Mouse (Mus musculus) CH12.LX (cell line): ENCODE measurements around the gene Sptbn2.

Experiments used
- CTCF ChIP-seq, 2 experiments: IDR thresholded peaks in 1 of 2; conservative IDR thresholded peaks in 1 of 2; 2 replicates each; pipeline ENCODE4 v1.5.1; 2011 to 2012; ENCODE audit warnings: low read depth in 2 of 2, low read length in 2 of 2, improper control_type of control experiment in 1 of 2, inconsistent platforms in 1 of 2, mild to moderate bottlenecking in 1 of 2, moderate library complexity in 1 of 2
- ELF1 ChIP-seq: IDR thresholded peaks from 2 replicates; pipeline ENCODE4 v1.6.1; 2014; ENCODE audit warnings: low read depth, mild to moderate bottlenecking, inconsistent platforms, low read length, improper control_type of control experiment
- MEF2A ChIP-seq: IDR thresholded peaks from 2 replicates; pipeline ENCODE4 v1.6.1; 2014; ENCODE audit warnings: low read depth, mild to moderate bottlenecking, inconsistent platforms, low read length, improper control_type of control experiment, borderline replicate concordance
- POLR2A ChIP-seq: IDR thresholded peaks from 2 replicates; pipeline ENCODE4 v1.6.1; 2011; ENCODE audit warnings: low read depth, mild to moderate bottlenecking, improper control_type of control experiment, low read length
- UBTF ChIP-seq: IDR thresholded peaks from 2 replicates; pipeline ENCODE4 v1.6.1; 2012; ENCODE audit warnings: low read depth, mild to moderate bottlenecking, inconsistent platforms, low read length, improper control_type of control experiment, moderate library complexity
- USF1 ChIP-seq: IDR thresholded peaks from 2 replicates; pipeline ENCODE4 v1.6.1; 2014; ENCODE audit warnings: low read depth, mild to moderate bottlenecking, inconsistent platforms, low read length, improper control_type of control experiment
- ZC3H11A ChIP-seq: IDR thresholded peaks from 2 replicates; pipeline ENCODE4 v1.6.1; 2012; ENCODE audit warnings: low read depth, mild to moderate bottlenecking, inconsistent platforms, low read length, improper control_type of control experiment
- ZKSCAN1 ChIP-seq: IDR thresholded peaks from 2 replicates; pipeline ENCODE4 v1.6.1; 2012; ENCODE audit warnings: low read depth, inconsistent platforms, low read length, improper control_type of control experiment, borderline replicate concordance
- ZMIZ1 ChIP-seq: IDR thresholded peaks from 2 replicates; pipeline ENCODE4 v1.6.1; 2012; ENCODE audit warnings: low read depth, mild to moderate bottlenecking, inconsistent platforms, low read length, improper control_type of control experiment

DNA sequence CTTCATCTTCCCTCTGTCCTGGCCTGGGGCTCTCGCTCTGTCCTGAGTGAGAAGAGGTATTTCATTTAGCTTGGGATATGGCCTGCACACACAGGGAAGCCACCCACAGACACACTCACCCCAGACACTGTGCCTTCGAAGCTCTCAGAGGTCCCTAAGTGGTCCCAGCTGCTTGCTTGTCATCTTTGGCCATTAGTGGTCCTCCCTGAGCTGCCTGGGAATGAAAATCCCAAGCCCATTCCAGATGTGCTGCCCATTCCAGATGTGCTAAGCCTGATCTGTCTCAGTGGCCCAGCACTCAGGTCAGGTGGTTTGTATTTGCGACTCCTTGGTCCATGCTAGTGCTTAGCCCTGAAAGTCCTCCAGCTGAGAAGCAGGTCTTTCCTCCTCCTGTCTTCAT is 2.9 kb downstream of the Sptbn2 start:
- TF ChIP-seq MEF2A (no peak), CTCF (conservative IDR thresholded peaks at IDR 0.05 in 1 of 2, IDR thresholded peaks at IDR 0.05 in 1 of 2; ENCODE audit: low read depth in 2 of 2, low read length in 2 of 2) (no peak), POLR2A (no peak), ZMIZ1 (no peak), ZC3H11A (no peak), ELF1 (no peak), ZKSCAN1 (no peak), UBTF (no peak), USF1 (no peak)
